Mouse (Mus musculus): ENCODE results near the gene Prtn3. TPM values are rescaled to one million over a fixed set of nuclear protein-coding genes. Genes with fewer than 3 reads are reported as not detected.

Prtn3 gene
- total RNA-seq, 2 experiments from 2014 or later = 1,001 to 3,382 TPM

DNA sequence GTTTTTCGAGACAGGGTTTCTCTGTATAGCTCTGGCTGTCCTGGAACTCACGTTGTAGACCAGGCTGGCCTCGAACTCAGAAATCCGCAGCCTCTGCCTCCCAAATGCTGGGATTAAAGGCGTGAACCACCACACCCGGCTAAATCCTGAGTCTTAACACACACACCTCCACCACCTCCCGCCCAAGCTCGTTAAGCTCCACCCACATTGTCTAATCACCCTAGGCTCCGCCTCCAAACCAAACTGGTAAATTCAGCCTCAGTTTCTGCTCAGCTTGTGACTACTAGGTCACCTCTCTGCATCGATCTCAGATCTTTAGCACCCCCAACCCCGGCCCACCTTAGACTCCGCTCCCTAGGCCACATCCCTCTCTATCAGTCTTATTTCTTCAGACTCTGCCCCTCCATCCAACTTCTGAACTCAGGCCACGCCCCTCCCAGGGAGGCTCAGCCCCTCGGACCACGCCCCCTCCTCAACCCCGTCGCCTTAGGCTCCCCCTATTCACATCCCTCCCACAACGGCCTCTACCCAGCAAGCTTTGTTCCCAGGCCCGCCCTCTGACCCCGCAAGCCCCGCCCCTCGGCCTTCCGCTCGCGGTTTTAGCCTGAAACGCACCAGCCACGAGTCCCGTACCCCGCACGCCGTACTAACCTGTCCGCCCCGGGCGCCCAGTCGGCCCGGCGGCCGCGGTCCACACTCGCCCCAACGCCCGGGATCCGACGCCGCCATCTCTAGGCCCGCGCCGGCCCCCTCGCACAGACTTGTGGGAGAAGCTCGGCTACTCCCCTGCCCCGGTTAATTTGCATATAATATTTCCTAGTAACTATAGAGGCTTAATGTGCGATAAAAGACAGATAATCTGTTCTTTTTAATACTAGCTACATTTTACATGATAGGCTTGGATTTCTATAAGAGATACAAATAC, 34.2 kb downstream of the Prtn3 start, which contains the start of gene Med16:
Gene Med16, minus strand, starts transcription at position 757 of the 925 bp plus-strand sequence.
- peak; percentile 89 for ATAC-seq (replicated peaks; ENCODE audit: poor library complexity)

- peak; percentile 35 for ATAC-seq (replicated peaks; ENCODE audit: poor library complexity)
Observed at GRCm38 (mm10) chr10:79909092-79909922, 35.0 kb downstream of the Prtn3 start.

DNA sequence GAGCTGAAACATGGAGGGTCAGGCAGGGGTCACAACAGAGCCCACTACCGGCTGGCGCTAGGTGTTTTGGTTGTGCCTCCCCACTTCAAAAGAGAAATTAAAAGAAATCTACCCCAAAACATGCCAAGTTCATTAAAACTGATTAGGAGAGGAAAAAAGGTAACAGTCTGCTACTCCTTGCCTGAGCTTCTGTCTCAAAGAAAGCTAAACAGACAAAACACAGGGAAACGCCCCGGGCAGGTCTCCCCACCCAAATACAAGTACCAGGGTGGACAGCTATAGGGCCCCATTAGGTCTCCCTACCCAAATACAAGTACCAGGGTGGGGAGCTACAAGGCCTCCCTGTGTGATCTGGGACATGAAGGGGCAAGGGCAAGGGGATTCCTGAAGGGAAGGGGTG, 36.3 kb downstream of the Prtn3 start, which contains the start of gene Gm26602:
Gene Gm26602, plus strand, starts transcription at position 301 of the 400 bp plus-strand sequence.
- ATAC-seq (replicated peaks; ENCODE audit: poor library complexity) = no peak

DNA sequence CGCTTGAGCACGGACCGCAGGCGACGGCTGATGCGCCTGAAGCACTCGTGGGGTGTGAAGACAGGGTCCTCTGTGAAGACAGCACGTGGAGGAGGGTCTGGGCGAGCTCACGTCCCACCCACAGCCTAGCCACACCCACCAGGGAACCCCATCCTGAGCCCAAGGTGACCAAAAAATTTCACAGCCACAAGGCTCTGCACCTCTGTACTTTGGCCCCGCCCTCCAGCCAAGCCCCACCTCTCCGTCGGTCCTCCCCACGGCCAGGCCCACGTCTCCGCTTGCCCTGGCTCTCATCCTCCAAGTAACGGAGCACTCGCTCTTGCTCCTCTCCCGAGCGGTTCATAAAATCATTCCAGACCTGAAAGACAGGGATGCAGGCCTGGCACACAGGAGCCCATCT, 38.1 kb downstream of the Prtn3 start:
- no peak for ATAC-seq (replicated peaks; ENCODE audit: poor library complexity)

DNA sequence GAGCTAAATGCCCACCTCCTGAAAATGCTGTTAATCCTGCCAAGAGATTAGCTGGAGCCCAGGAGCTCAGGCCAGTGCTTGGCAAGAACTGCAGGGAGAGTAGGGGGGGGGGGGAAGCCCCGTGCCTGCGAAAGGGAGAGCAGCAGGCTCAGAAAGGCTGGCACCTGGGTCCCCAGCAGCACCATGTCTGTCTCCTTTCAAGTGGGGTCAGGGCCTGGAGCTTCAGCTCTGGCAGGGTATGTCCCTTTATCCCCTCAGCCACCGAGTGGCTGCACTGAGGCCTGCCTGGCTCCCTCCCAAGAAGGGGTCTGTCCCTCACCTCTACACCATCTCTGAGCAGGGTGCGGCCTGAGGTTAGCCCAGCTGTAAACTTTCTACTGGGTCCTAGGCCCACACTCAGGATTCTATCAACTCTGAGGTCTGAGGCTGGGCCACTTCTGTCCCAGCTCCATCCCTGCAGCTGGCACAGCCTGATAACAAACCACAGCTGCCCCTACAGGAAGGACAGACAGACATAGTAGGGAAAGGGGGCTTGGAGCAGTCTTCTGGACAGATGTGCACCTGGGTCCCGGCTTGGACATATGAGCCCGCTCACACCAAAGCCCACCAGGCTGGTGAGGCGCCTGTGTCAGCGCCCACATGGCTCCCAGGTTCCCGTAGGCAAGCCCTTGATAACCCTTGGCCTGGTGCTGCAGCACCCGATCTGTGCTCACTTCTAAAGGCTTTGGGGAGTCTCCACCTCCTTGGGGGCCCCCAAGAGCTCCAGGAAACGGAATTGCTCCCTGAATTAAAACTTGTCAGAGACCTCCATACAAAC, 40.1 kb downstream of the Prtn3 start:
- peak; percentile 56 for ATAC-seq (replicated peaks; ENCODE audit: poor library complexity)

DNA sequence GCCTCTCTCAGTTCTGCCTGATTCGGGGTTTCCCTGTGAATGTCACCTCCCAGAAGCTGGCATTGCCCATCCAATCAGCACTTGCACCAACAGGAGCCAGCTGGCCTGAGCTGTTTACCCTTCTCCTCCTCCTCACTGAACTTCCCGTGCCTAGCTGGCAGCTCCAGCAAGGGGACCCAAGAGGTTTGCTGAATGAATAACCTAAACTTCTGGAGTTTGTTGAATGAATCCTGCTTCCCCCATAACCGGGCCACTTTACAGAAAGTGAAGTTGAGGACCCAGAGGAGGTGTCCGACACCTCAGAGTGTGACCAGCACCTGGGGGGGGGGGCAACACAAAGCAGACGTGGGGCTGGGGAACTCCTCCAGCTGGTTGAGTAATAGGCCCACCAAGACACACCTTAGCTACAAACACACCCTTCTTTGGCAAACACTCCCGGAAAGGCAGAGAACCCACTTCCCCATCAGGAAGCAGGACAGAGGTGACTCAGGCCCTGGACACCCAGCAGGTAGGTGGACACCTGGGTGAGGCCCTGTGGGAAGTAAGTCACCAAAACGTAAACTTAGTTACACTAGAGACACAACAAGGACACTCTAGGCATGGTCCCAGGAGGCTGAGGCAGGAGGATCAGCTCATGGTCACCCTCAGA, 40.8 kb downstream of the Prtn3 start:
- peak; percentile 15; the same call in 1 of the 2 replicates for ATAC-seq (replicated peaks; ENCODE audit: poor library complexity)

DNA sequence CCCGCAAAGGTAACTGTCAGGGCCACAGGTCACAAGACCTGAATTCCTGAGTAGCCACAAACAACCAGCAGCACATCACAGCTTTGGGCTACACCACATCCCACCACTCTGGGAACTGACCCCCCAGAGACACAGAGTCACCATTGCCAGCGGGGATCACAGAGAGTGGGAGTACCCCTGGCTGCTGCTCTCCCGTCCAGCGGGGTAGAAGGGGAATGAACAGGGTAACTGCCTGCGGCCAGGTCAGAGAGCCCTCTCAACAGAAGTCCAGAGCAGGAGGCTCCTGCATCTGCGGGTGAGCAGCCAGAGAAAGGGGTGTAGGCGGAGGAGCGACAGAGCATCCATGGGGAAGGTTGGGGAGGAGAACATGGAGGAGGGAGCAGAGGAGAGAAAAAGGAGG, 41.8 kb downstream of the Prtn3 start:
- ATAC-seq (replicated peaks; ENCODE audit: poor library complexity) = no peak

DNA sequence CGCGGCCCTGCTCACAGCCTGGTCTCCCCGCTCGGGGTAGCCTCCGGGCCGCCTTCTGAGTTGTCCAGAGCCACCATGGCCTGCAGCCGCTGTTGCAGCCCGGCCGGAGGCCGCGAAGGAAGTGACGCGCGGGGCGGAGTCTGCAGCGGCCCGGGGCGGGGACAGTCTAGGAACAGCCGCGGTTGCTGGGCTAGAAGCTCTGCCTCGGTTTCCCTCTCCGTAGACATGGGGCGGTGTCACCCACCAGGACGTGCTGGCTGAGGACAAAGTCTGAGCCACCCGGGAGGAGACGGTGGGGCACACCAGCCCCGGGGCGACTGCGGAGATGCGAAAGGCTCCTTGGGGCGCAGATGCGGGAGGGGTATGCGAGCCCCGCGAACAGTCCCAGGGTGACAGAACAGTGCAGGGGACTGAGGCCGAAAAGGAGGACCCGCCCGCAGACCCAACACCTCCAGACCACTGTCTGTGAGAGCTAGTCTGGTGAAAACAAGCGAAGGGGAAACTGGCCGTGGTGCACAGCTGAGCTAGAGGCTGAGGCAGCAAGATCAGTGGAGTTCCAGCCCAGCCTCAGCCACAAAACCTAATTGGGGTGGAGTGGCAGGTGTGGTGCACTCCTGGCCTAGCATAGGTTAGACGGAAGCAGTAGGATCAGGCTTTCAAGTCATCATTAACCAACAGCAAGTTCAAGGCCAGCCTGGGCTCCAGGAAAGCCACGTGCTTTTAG, 42.7 kb downstream of the Prtn3 start, which contains the start of gene Kiss1r:
Gene Kiss1r, plus strand, starts transcription at position 164 of the 724 bp plus-strand sequence.
- peak; percentile 59 for ATAC-seq (replicated peaks; ENCODE audit: poor library complexity)

GRCm38 (mm10) chr10:79917532-79918100, 43.3 kb downstream of the Prtn3 start:
- ATAC-seq (replicated peaks; ENCODE audit: poor library complexity) = no peak

- ATAC-seq (replicated peaks; ENCODE audit: poor library complexity) = no peak
Observed at GRCm38 (mm10) chr10:79918231-79919078, 44.2 kb downstream of the Prtn3 start.

DNA sequence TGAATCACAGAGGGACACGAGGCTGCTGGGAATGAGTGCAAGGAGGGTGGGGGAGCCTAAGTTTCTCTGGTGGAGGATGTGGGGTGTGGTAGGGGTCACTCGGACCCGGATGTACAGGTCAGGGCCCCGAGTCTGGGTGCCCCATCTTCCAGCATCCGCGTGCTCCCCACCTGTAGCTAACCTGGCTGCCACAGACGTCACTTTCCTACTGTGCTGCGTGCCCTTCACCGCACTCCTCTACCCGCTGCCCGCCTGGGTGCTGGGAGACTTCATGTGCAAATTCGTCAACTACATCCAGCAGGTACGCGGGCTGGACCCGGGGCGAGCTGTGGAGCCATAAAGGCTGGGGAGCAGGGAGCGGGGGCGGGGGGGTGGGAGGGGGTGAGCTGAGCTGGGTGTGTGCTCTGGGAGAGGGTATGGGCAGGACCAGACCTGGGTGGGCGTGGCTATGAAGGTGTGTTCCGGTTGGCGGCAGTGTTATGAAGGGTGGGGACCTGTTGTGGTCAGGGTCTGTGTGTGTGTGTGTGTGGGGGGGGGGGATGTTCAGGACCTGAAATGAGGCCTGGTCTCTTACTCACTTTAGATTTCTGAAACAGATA, 45.1 kb downstream of the Prtn3 start:
- ATAC-seq (replicated peaks; ENCODE audit: poor library complexity) = no peak

DNA sequence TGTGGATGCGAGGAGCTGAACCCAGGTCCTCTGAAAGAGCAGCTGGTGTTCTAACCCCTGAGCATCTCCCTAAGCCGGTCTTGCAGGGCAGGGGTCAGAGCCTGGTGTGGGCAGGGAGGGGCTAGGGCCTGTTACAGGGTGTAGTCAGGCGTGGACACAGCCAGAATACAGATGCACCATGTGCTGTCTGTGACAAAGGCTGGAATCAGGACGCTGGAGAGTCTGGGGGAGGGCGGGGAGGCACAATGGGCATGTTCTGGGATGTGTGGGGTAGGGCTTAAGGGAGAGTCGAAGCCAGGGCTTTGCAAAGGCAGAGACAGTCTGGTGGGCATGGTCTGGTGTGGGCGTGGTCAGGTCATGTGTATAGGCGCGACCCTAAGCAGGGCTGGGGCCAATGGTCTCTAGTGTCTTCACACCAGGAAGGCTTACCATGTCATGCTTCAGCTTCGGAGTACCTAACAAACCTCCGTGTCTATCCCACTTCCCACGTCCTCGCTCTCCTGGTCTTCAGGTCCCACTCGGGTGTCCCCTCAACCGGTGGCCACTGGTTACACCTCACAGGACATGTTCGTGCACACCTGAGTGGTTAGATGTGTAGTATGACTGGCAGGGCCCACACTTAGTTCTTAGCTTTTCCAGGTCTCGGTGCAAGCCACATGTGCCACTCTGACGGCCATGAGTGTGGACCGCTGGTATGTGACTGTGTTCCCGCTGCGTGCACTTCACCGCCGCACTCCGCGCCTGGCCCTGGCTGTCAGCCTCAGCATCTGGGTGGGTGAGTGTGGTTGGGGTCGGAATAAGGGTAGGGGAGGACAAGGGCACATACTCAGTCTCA, 46.0 kb downstream of the Prtn3 start:
- no peak for ATAC-seq (replicated peaks; ENCODE audit: poor library complexity)

DNA sequence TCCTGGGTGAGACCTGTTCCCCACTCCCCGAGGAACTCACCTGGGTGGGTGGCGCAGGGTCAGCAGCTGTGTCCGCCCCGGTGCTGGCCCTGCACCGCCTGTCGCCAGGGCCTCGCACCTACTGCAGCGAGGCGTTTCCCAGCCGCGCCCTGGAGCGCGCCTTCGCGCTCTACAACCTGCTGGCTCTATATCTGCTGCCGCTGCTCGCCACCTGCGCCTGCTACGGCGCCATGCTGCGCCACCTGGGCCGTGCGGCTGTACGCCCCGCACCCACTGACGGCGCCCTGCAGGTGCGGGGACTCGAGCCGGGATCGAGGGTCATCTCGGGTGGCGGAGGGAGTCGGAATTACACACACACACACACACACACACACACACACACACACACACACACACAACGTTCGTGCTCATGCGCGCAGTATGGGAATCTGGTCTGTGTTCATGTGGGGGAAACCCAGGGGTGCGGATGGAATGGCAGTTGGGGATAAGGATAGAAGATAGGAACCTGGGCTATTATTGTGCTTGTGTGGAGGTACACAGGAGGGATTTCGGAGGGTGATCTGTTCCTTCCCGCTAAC, 46.8 kb downstream of the Prtn3 start, which contains the start of gene R3hdm4:
Gene R3hdm4, minus strand, starts transcription at position 251 of the 578 bp plus-strand sequence.
- no peak for ATAC-seq (replicated peaks; ENCODE audit: poor library complexity)

- ATAC-seq (replicated peaks; ENCODE audit: poor library complexity) = no peak
Observed at GRCm38 (mm10) chr10:79921572-79921971, 47.3 kb downstream of the Prtn3 start.

GRCm38 (mm10) chr10:79924998-79925784, 50.9 kb downstream of the Prtn3 start:
- ATAC-seq (replicated peaks; ENCODE audit: poor library complexity) = peak; percentile 60
